Mouse (Mus musculus) mesoderm, embryonic 11.5 days (tissue): ENCODE results near the gene I830077J02Rik.

Experiments
- DNase-seq: peaks from one replicate; pipeline ENCODE4 v3.0.0-alpha.2; 2012; ENCODE audit warnings: low read depth, low spot score

Gene I830077J02Rik

DNA sequence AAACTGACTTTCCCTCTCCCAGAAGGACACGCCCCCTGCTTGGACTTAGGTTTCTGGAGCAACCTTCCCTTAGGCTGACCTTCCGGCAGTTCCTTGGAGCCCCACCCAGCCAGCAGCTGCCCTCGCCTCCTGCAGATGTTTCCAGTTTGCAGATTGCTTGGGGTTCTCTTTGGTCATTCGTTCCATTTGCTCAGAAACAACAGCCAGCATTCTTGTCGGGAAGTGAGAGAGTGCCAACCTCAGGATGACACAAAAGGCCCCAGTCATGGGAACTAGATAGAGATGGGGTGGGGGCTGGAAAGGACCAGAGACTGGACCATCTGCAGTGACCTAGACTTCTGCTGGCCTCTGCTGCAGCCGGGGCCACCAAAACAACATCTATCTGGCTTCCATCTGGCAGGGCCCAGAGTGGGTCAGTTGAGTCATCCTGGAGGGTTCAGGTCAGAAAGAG, 38.5 kb downstream of the I830077J02Rik start:
- DNase-seq, result no peak

DNA sequence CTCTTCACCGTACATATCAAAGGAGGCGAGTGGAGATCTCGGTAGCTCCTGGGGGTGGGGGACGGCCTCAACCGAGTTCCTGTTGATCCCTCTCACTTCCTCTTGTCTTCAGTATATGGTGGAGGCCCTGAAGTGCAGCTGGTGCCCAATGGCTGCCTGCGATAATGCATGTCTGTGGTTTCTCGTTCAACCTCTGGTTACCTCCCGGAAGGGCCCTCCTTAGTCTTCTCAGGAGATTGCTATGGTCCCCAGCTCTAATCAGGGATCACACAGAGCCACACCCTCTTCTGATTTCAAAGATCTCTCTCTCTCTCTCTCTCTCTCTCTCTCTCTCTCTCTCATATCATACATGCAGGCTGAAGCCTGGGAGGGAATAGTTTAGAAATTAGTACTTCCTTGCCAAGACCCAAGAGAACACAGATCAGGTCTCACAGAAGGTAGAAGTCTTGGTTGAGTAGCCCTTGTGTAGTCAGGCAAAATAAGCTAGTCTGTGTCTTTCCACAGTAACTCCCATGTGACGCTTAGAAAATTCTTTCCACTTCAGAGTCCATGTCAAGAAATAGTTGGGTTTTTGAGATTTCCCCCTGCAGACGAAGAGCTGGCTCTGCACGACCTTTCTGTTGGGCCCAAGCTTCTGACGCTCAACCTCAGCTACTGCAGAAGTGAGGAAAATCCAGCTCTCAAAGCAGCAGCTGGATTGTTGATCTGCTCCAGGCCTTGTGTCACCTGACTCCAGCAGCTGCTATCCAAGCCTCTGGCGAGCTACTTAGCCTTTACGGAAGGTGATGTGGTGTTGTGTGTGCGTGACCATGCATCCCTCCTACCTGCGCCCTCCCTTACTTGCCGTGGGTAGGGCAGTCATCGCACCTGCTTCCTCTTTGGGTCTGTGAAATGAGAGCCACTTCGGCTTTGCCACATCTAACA, 39.6 kb downstream of the I830077J02Rik start:
- no peak for DNase-seq

GRCm38 (mm10) chr3:105891760-105892571, 40.5 kb downstream of the I830077J02Rik start:
- DNase-seq, result no peak

- no peak for DNase-seq
These were observed 41.3 kb downstream of the I830077J02Rik start for GRCm38 (mm10) chr3:105891141-105891540.

GRCm38 (mm10) chr3:105890220-105890619, 42.2 kb downstream of the I830077J02Rik start:
- DNase-seq, result no peak

DNA sequence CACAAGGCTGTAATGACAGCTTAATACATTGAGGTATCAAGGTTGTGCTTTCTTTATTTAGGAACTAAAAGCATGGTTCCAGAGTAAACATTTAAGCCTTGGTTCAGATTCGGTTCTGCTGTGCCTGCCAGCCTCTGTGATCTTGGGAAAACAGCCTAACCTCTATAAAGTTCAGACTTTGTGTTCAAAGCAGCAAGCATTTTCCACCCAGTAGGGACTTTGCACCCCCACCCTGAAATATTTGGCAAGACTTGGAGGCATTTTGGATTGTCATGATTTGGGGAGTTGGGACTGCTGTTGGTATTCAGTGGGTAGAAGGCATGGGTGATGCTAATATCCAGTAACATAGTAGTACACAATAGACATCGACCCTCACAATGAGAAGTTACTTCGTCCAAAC, 43.5 kb downstream of the I830077J02Rik start:
- DNase-seq, result no peak

DNA sequence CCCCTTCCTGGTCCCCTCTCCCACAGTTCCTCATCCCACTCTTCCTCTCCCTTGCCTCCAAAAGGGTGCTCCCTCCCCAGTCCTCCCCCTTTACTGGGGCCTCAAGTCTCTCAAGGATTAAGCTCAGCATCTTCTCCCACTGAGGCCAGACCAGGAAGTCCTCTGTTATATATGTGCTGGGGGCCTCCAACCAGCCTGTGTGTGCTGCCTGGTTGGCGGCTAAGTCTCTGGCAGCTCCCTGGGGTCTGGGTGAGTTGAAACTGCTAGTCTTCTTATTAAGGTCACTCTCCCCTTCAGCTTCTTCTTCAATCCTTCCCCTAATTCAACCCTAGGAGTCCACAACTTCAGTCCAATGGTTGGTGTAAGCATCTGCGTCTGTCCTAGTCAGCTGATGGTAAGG, 49.4 kb downstream of the I830077J02Rik start:
- no peak for DNase-seq

DNA sequence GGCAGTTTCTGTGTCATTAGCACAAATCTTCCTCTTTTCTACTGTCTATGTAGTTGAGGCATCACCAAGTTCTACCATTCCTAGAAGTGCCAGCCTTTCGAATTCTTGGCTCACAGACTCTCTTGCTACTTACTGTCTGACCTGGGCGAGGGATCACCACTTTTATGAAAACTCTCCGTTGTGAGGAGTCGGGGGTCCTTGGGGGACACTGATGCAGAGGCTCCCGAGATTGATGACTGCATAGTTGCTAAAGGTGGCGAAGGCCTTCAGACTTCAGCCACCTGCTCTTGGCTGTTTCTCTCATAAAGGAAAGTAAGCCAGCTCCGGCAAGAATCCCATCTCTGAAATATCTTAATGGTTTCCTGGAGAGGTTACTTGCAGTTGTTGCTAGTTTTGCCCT, 50.4 kb downstream of the I830077J02Rik start:
- DNase-seq, result no peak

- no peak for DNase-seq
These were observed 52.0 kb downstream of the I830077J02Rik start for GRCm38 (mm10) chr3:105880419-105880818.

GRCm38 (mm10) chr3:105878751-105879150, 53.7 kb downstream of the I830077J02Rik start:
- no peak for DNase-seq

GRCm38 (mm10) chr3:105877919-105878318, 54.5 kb downstream of the I830077J02Rik start:
- no peak for DNase-seq

GRCm38 (mm10) chr3:105877252-105877803, 55.1 kb downstream of the I830077J02Rik start:
- DNase-seq, result no peak

- DNase-seq, result no peak
These were observed 56.4 kb downstream of the I830077J02Rik start for GRCm38 (mm10) chr3:105876022-105876421.
